Mouse (Mus musculus) stomach, postnatal 0 days (tissue): Measurements from ENCODE around the gene Rundc3a.

Source experiments
- CTCF ChIP-seq: IDR thresholded peaks from 2 replicates; pipeline ENCODE4 v1.5.1; 2016; ENCODE audit warnings: antibody characterized with exemption, low read depth, mild to moderate bottlenecking, moderate library complexity
- EP300 ChIP-seq: optimal IDR thresholded peaks from 2 replicates; pipeline ENCODE3; 2016; ENCODE audit warnings: antibody characterized with exemption

DNA sequence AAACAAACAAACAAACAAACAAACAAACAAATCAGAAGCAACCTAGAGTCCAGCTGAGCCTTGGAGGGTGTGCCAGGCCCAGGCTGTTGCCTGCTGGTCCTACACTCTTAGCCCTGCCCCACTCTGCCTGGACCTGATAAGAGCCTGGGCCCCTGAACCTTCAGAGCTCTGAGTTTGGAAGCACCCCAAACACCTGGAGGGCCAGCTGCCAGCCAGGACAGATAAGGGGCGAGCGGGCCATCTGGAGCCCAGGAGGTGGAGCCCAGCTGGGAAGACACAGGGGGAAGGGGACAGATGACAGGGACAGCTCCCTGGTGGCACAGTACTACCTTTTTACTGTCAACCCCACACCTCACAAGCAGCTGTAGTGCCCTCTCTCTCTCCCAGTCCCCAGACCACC, 29.6 kb upstream of the Rundc3a start:
- TF ChIP-seq CTCF (no peak), EP300 (no peak)
